Mouse (Mus musculus) limb, embryonic 10.5 days (tissue): ENCODE results near the gene Ccdc3. TPM values are rescaled to one million over a fixed set of nuclear protein-coding genes. Genes with fewer than 3 reads are reported as not detected.
"Not testable (repeated sequence)": the region's sequence is repeated elsewhere in the genome, so short reads cannot be mapped to it uniquely, and the experiment has no call there.

Experiments used
- DNase-seq: peaks from one replicate; pipeline ENCODE4 v3.0.0-alpha.2; 2017; ENCODE audit warnings: low spot score
- H3K27ac ChIP-seq: fragments of 300-500 bp; sonication (generic); 2 replicates; pipeline ENCODE4 v1.5.1; 2016; ENCODE audit warnings: mild to moderate bottlenecking
- H3K27me3 ChIP-seq: fragments of 300-500 bp; sonication (generic); 2 replicates; pipeline ENCODE4 v1.6.1; 2016; ENCODE audit warnings: low read depth, mild to moderate bottlenecking; ENCODE audit not compliant: poor library complexity, severe bottlenecking
- H3K36me3 ChIP-seq: fragments of 300-500 bp; sonication (generic); 2 replicates; pipeline ENCODE4 v1.6.1; 2016; ENCODE audit warnings: mild to moderate bottlenecking, moderate library complexity
- H3K4me1 ChIP-seq: fragments of 300-500 bp; sonication (generic); 2 replicates; pipeline ENCODE4 v1.6.1; 2016
- H3K4me3 ChIP-seq: fragments of 300-500 bp; sonication (generic); 2 replicates; pipeline ENCODE4 v1.5.1; 2016; ENCODE audit warnings: mild to moderate bottlenecking, moderate library complexity
- H3K9me3 ChIP-seq: fragments of 300-500 bp; sonication (generic); replicated peaks from 2 replicates; pipeline ENCODE4 v1.6.1; 2016; ENCODE audit warnings: mild to moderate bottlenecking
- WGBS: fragments of 180-500 bp; shearing (Covaris S2); methylation state at CpG from one replicate; pipeline ENCODE4 v1.1.7; 2016; 5-methylcytosine and 5-hydroxymethylcytosine counted together
- polyA plus RNA-seq: library from polyadenylated mRNA; unstranded; fragments of >200 nt; fragmentation: Nextera tagmentation; extraction: Ambion mirVana; gene quantifications from 2 replicates; pipeline ENCODE4 v1.2.1, GENCODE M21; 2016

Gene Ccdc3
- 1.4 and 4.0 TPM in 2 replicates for polyA plus RNA-seq

- Histone ChIP-seq H3K4me3 (peak within 1 kb of the TSS; percentile 60), H3K27ac (peak within 1 kb of the TSS; percentile 75), H3K9me3 (no peaks in the 10 kb centered on the region), H3K27me3 (peaks cover 45% of the 10 kb centered on the region), H3K4me1 (peaks cover 30% of the 10 kb centered on the region), H3K36me3 (no peaks in the 10 kb centered on the region)
- DNase-seq: peak; percentile 70
- whole genome bisulfite sequencing: under 1% methylated on average over 78 of the region's 78 CpGs
Measured at GRCm38 (mm10) chr2:5137500-5138286, at the start of gene Ccdc3. TSS of gene Ccdc3 (plus strand) at chr2:5137776.

- not testable (repeated sequence) for H3K27ac ChIP-seq, H3K4me1 ChIP-seq, H3K36me3 ChIP-seq, H3K27me3 ChIP-seq, DNase-seq, H3K4me3 ChIP-seq, H3K9me3 ChIP-seq
- WGBS: 78% methylated on average over 4 of the region's 4 CpGs
Measured at GRCm38 (mm10) chr2:5090385-5090784, 47.2 kb upstream of the Ccdc3 start.

GRCm38 (mm10) chr2:5094876-5095275, 42.7 kb upstream of the Ccdc3 start:
- H3K4me1 ChIP-seq: peaks cover 24% of the 10 kb centered on the region
- H3K27ac ChIP-seq: no peak overlapping the region
- H3K9me3 ChIP-seq: no peaks in the 10 kb centered on the region
- 88% methylated on average over 5 of the region's 5 CpGs for WGBS
- no peak for DNase-seq
- H3K4me3 ChIP-seq: no peak overlapping the region
- H3K36me3 ChIP-seq: no peaks in the 10 kb centered on the region
- no peaks in the 10 kb centered on the region for H3K27me3 ChIP-seq

- Histone ChIP-seq H3K27me3 (no peaks in the 10 kb centered on the region), H3K9me3 (no peaks in the 10 kb centered on the region), H3K4me3 (no peak overlapping the region), H3K4me1 (peaks cover 26% of the 10 kb centered on the region), H3K36me3 (no peaks in the 10 kb centered on the region), H3K27ac (no peak overlapping the region)
- no peak for DNase-seq
- WGBS: 37% methylated on average over 1 of the region's 1 CpGs
Measured at GRCm38 (mm10) chr2:5095316-5095715, 42.3 kb upstream of the Ccdc3 start.

- DNase-seq: peak; percentile 70
- peaks cover 26% of the 10 kb centered on the region for H3K4me1 ChIP-seq
- no peaks in the 10 kb centered on the region for H3K27me3 ChIP-seq
- H3K4me3 ChIP-seq: peak overlapping the region; percentile 45
- H3K27ac ChIP-seq: peak overlapping the region; percentile 76
- H3K9me3 ChIP-seq: no peaks in the 10 kb centered on the region
- H3K36me3 ChIP-seq: no peaks in the 10 kb centered on the region
- 14% methylated on average over 20 of the region's 20 CpGs for WGBS
Measured at GRCm38 (mm10) chr2:5097786-5098445, 39.7 kb upstream of the Ccdc3 start.

- H3K4me1 ChIP-seq: peaks cover 26% of the 10 kb centered on the region
- H3K4me3 ChIP-seq: no peak overlapping the region
- no peaks in the 10 kb centered on the region for H3K36me3 ChIP-seq
- 64% methylated on average over 6 of the region's 6 CpGs for WGBS
- H3K27me3 ChIP-seq: no peaks in the 10 kb centered on the region
- H3K9me3 ChIP-seq: no peaks in the 10 kb centered on the region
- H3K27ac ChIP-seq: no peak overlapping the region
- DNase-seq: no peak
Measured at GRCm38 (mm10) chr2:5099176-5099575, 38.4 kb upstream of the Ccdc3 start.

- no peak overlapping the region for H3K4me3 ChIP-seq
- no peak for DNase-seq
- H3K27ac ChIP-seq: no peak overlapping the region
- no peaks in the 10 kb centered on the region for H3K9me3 ChIP-seq
- H3K4me1 ChIP-seq: peaks cover 26% of the 10 kb centered on the region
- WGBS: 90% methylated on average over 10 of the region's 10 CpGs
- H3K36me3 ChIP-seq: no peaks in the 10 kb centered on the region
- H3K27me3 ChIP-seq: no peaks in the 10 kb centered on the region
Measured at GRCm38 (mm10) chr2:5101743-5102245, 35.8 kb upstream of the Ccdc3 start.

GRCm38 (mm10) chr2:5102891-5103290, 34.7 kb upstream of the Ccdc3 start:
- 85% methylated on average over 1 of the region's 1 CpGs for WGBS
- peaks cover 21% of the 10 kb centered on the region for H3K4me1 ChIP-seq
- H3K27me3 ChIP-seq: no peaks in the 10 kb centered on the region
- no peak overlapping the region for H3K27ac ChIP-seq
- H3K4me3 ChIP-seq: no peak overlapping the region
- DNase-seq: no peak
- no peaks in the 10 kb centered on the region for H3K36me3 ChIP-seq
- no peaks in the 10 kb centered on the region for H3K9me3 ChIP-seq

- DNase-seq: no peak
- WGBS: 60% methylated on average over 8 of the region's 8 CpGs
- H3K27ac ChIP-seq: no peak overlapping the region
Measured at GRCm38 (mm10) chr2:5112785-5113291, 24.7 kb upstream of the Ccdc3 start.

GRCm38 (mm10) chr2:5114386-5114785, 23.2 kb upstream of the Ccdc3 start:
- no peak for DNase-seq
- no peaks in the 10 kb centered on the region for H3K36me3 ChIP-seq
- peaks cover 28% of the 10 kb centered on the region for H3K4me1 ChIP-seq
- H3K27ac ChIP-seq: no peak overlapping the region
- WGBS: 92% methylated on average over 8 of the region's 8 CpGs
- H3K4me3 ChIP-seq: no peak overlapping the region
- H3K27me3 ChIP-seq: no peaks in the 10 kb centered on the region
- H3K9me3 ChIP-seq: no peaks in the 10 kb centered on the region

More at GRCm38 (mm10) chr2:5112785-5113291, 24.7 kb upstream of the Ccdc3 start:
- no peak overlapping the region for H3K4me3 ChIP-seq
- H3K9me3 ChIP-seq: no peaks in the 10 kb centered on the region
- H3K4me1 ChIP-seq: peaks cover 24% of the 10 kb centered on the region
- no peaks in the 10 kb centered on the region for H3K36me3 ChIP-seq
- H3K27me3 ChIP-seq: no peaks in the 10 kb centered on the region

GRCm38 (mm10) chr2:5116856-5117532, 20.6 kb upstream of the Ccdc3 start:
- H3K27ac ChIP-seq: peak overlapping the region; percentile 59
- 23% methylated on average over 5 of the region's 5 CpGs for WGBS
- no peaks in the 10 kb centered on the region for H3K27me3 ChIP-seq
- H3K4me3 ChIP-seq: no peak overlapping the region
- no peaks in the 10 kb centered on the region for H3K36me3 ChIP-seq
- peaks cover 28% of the 10 kb centered on the region for H3K4me1 ChIP-seq
- no peaks in the 10 kb centered on the region for H3K9me3 ChIP-seq
- DNase-seq: peak; percentile 48

- H3K27ac ChIP-seq: no peak overlapping the region
- H3K4me3 ChIP-seq: no peak overlapping the region
- no peak for DNase-seq
- 23% methylated on average over 6 of the region's 6 CpGs for WGBS
- H3K36me3 ChIP-seq: no peaks in the 10 kb centered on the region
- H3K27me3 ChIP-seq: no peaks in the 10 kb centered on the region
- H3K4me1 ChIP-seq: peaks cover 25% of the 10 kb centered on the region
- no peaks in the 10 kb centered on the region for H3K9me3 ChIP-seq
Measured at GRCm38 (mm10) chr2:5125506-5125905, 12.1 kb upstream of the Ccdc3 start.
